Mouse (Mus musculus) layer of hippocampus, adult 11-12 months (tissue): Measurements from ENCODE around the gene Gm4631.
"Not testable (repeated sequence)": the region's sequence is repeated elsewhere in the genome, so short reads cannot be mapped to it uniquely, and the experiment has no call there.

ENCODE experiments used
- DNase-seq: peaks from one replicate; pipeline ENCODE4 v3.0.0; 2022; ENCODE audit warnings: low spot score

Gene Gm4631

DNA sequence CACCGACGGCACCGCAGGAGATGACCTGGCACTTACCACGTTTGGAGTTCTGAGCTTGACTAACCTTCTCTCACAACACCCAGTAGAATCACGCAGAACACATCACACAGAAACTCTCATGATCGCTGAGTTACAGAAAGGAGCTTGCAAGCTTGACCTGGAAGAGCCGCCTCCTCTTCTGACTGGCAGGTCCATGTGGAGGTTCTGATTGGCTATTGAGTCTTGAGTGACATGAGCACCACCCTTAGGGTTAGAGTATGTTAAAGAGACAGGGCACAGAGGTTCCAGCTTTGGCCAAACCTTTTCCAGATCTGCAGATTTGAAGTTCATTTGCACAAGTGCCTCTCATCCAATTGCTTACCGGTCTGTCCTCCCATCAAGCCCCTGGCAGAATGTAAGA lies at the start of gene Gm4631:
Gm4631 (minus strand) TSS at position 101 of the 400 bp plus-strand sequence.
- DNase-seq, result not testable (repeated sequence)

DNA sequence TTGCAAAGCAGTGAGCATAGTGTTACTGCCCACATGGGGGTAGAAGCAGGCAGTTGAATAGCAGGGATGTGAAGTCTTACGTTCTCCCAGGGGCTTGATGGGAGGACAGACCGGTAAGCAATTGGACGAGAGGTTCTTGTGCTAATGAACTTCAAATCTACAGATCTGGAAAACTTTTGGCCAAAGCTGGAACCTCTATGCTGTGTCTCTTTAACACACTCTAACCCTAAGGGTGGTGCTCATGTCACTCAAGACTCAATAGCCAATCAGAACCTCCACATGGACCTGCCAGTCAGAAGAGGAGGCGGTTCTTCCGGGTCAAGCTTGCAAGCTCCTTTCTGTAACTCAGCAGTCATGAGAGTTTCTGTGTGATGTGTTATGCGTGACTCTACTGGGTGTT lies 34.1 kb upstream of the Gm4631 start, which contains the start of gene Zfp968:
Zfp968 (plus strand) TSS at position 301 of the 400 bp plus-strand sequence.
- not testable (repeated sequence) for DNase-seq

DNA sequence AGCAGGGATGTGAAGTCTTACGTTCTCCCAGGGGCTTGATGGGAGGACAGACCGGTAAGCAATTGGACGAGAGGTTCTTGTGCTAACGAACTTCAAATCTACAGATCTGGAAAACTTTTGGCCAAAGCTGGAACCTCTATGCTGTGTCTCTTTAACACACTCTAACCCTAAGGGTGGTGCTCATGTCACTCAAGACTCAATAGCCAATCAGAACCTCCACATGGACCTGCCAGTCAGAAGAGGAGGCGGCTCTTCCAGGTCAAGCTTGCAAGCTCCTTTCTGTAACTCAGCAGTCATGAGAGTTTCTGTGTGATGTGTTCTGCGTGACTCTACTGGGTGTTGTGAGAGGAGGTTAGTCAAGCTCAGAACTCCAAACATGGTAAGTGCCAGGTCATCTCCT lies 63.2 kb downstream of the Gm4631 start, which contains the start of gene Gm14440:
Gm14440 (plus strand) TSS at position 301 of the 400 bp plus-strand sequence.
- DNase-seq, result not testable (repeated sequence)
